Mouse (Mus musculus) CH12.LX (cell line): ENCODE measurements around the gene Ankfn1.

Experiments
- CHD1 ChIP-seq: IDR thresholded peaks from 2 replicates; pipeline ENCODE4 v1.6.1; 2012; ENCODE audit warnings: low read depth, low read length, improper control_type of control experiment, inconsistent platforms
- CTCF ChIP-seq, 2 experiments: IDR thresholded peaks in 1 of 2; conservative IDR thresholded peaks in 1 of 2; 2 replicates each; pipeline ENCODE4 v1.5.1; 2011 to 2012; ENCODE audit warnings: low read depth in 2 of 2, low read length in 2 of 2, improper control_type of control experiment in 1 of 2, inconsistent platforms in 1 of 2, mild to moderate bottlenecking in 1 of 2, moderate library complexity in 1 of 2
- ETS1 ChIP-seq: conservative IDR thresholded peaks from 2 replicates; pipeline ENCODE4 v1.6.1; 2012; ENCODE audit warnings: low read depth, mild to moderate bottlenecking, inconsistent platforms, low read length, improper control_type of control experiment, moderate library complexity
- POLR2A ChIP-seq: IDR thresholded peaks from 2 replicates; pipeline ENCODE4 v1.6.1; 2011; ENCODE audit warnings: low read depth, mild to moderate bottlenecking, improper control_type of control experiment, low read length
- SMC3 ChIP-seq: IDR thresholded peaks from 2 replicates; pipeline ENCODE4 v1.6.1; 2011; ENCODE audit warnings: low read depth, low read length, improper control_type of control experiment
- TCF12 ChIP-seq: IDR thresholded peaks from 2 replicates; pipeline ENCODE4 v1.6.1; 2014; ENCODE audit warnings: low read depth, mild to moderate bottlenecking, inconsistent platforms, low read length, improper control_type of control experiment
- USF2 ChIP-seq: conservative IDR thresholded peaks from 2 replicates; pipeline ENCODE4 v1.6.1; 2011; ENCODE audit warnings: low read depth, low read length, improper control_type of control experiment

- TF ChIP-seq CTCF (conservative IDR thresholded peaks at IDR 0.05 in 1 of 2, IDR thresholded peaks at IDR 0.05 in 1 of 2; ENCODE audit: low read depth in 2 of 2, low read length in 2 of 2) (no peak), ETS1 (no peak), POLR2A (no peak), CHD1 (no peak), USF2 (no peak), TCF12 (no peak), SMC3 (no peak)
Observed at GRCm38 (mm10) chr11:89774913-89775312, 2.5 kb downstream of the Ankfn1 start.
